Mouse (Mus musculus) hindbrain, embryonic 14.5 days (tissue): ENCODE data around the gene Pde6d. TPM values are rescaled to one million over a fixed set of nuclear protein-coding genes. Genes with fewer than 3 reads are reported as not detected.

Experiments
- ATAC-seq: fragments of 200-750 bp; cut with Nextera tagmentation; 2 replicates; pipeline ENCODE4 v1.8.0; 2017; ENCODE audit warnings: moderate number of reproducible peaks, mild to moderate bottlenecking, moderate TSS enrichment, moderate library complexity; ENCODE audit not compliant: low FRiP score
- DNase-seq: peaks from one replicate; pipeline ENCODE4 v3.0.0-alpha.2; 2015; ENCODE audit warnings: low spot score
- H3K27ac ChIP-seq: fragments of 300-500 bp; sonication (generic); 2 replicates; pipeline ENCODE4 v1.5.1; 2014; ENCODE audit warnings: mild to moderate bottlenecking, moderate library complexity
- H3K27me3 ChIP-seq: fragments of 300-500 bp; sonication (generic); 2 replicates; pipeline ENCODE4 v1.6.1; 2014; ENCODE audit warnings: mild to moderate bottlenecking, low read length, mixed read lengths; ENCODE audit not compliant: control insufficient read depth, insufficient read depth
- H3K36me3 ChIP-seq: fragments of 300-500 bp; sonication (generic); replicated peaks from 2 replicates; pipeline ENCODE4 v1.6.1; 2014; ENCODE audit not compliant: control insufficient read depth, insufficient read depth
- H3K4me1 ChIP-seq: fragments of 300-500 bp; sonication (generic); replicated peaks from 2 replicates; pipeline ENCODE4 v1.6.1; 2014; ENCODE audit warnings: antibody characterized with exemption, low read length, mixed read lengths; ENCODE audit not compliant: control insufficient read depth, insufficient read depth
- H3K4me2 ChIP-seq: fragments of 300-500 bp; sonication (generic); replicated peaks from 2 replicates; pipeline ENCODE4 v1.6.1; 2014; ENCODE audit warnings: mild to moderate bottlenecking, moderate library complexity
- H3K4me3 ChIP-seq: fragments of 300-500 bp; sonication (generic); replicated peaks from 2 replicates; pipeline ENCODE4 v1.5.1; 2014; ENCODE audit warnings: mild to moderate bottlenecking, low read length
- H3K9ac ChIP-seq: fragments of 300-500 bp; sonication (generic); 2 replicates; pipeline ENCODE4 v1.6.1; 2014
- H3K9me3 ChIP-seq: fragments of 300-500 bp; sonication (generic); 2 replicates; pipeline ENCODE4 v1.6.1; 2016; ENCODE audit warnings: low read length; ENCODE audit not compliant: control insufficient read depth
- WGBS: fragments of 180-500 bp; shearing (Covaris S2); extraction: QIAGEN DNeasy Blood & Tissue Kit; methylation state at CpG from one replicate; pipeline ENCODE4 v1.1.7; 2014; 5-methylcytosine and 5-hydroxymethylcytosine counted together
- polyA plus RNA-seq: library from polyadenylated mRNA; unstranded; fragments of >200 nt; fragmentation: Nextera tagmentation; extraction: Ambion mirVana; gene quantifications from 2 replicates; pipeline ENCODE4 v1.2.1, GENCODE M21; 2014

Pde6d gene
- polyA plus RNA-seq, 1 experiment from 2014 or later: 96.6 TPM

DNA sequence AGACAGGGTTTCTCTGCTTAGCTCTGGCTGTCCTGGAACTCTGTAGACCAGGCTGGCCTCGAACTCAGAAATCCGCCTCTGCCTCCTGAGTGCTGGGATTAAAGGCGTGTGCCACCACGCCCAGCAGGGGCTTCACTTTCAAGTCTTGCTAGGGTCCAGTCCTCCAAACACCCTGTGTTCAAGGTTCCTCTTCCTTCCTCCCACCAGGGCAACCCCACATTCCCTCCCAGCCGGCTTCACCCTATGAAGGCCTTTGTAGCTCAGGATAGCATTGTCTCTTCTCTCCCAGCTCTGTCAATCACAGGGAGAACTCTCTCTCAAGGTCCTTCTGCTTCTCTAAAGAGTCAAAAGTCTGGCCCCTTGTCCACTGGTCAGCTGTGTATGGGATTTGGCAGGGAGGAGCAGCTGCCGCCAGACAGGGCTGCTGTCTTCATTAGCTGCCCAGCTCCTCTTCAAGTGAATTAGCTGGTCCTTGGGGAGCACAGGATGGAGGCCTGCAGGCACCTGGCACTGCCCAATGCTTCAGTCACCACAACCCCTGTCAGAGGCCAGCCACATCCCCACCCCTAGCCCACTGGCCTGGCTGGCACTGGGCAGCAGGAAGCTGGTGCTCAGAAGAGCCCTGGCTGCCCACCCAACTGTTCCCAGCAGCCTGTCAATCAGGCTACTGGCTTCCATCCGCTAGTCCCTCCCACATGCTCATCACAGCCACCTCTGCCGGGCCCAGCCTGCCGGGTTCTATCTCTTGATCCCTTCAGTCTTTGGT is 71.6 kb downstream of the Pde6d start:
- WGBS: 34% methylated on average over 9 of the region's 9 CpGs

DNA sequence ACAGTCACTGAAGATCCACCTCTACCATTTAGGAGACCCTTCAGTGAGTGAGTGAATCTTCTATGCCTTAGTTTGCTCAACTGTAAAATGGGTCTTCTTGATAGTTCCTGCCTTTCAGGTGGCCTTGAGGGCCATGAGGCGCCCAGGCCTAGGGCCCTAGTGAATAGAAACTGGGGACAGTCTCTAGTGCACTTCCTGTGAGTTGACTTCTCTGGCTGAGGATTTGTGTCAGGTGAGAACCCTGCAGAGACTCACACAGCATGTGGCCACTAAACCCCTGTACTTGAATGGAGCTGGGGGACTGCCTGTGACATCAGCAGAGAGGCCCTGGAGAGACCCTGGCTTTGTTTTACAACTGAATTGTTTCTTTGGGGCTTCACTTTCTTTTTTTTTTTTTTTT is 72.2 kb downstream of the Pde6d start:
- H3K9ac ChIP-seq: no peak overlapping the region
- ATAC-seq (no peak), DNase-seq (no peak)
- peaks cover 18% of the 10 kb centered on the region for H3K4me1 ChIP-seq
- H3K27me3 ChIP-seq: no peaks in the 10 kb centered on the region
- H3K4me3 ChIP-seq: no peak overlapping the region
- H3K36me3 ChIP-seq: no peaks in the 10 kb centered on the region
- H3K27ac ChIP-seq: no peak overlapping the region
- WGBS: 90% methylated on average over 1 of the region's 1 CpGs
- no peak overlapping the region for H3K4me2 ChIP-seq
- no peaks in the 10 kb centered on the region for H3K9me3 ChIP-seq

More for the DNA sequence above, 71.6 kb downstream of the Pde6d start:
- Histone ChIP-seq H3K27ac (0 out of 2 replicates have a peak overlapping the region, but pooled peaks have one; percentile 2), H3K4me3 (no peak overlapping the region), H3K9me3 (no peaks in the 10 kb centered on the region), H3K4me1 (peaks cover 13% of the 10 kb centered on the region), H3K27me3 (no peaks in the 10 kb centered on the region), H3K4me2 (no peak overlapping the region), H3K9ac (no peak overlapping the region; the same call in 1 of the 2 replicates), H3K36me3 (no peaks in the 10 kb centered on the region)
- ATAC-seq (peak; percentile 38; the same call in 1 of the 2 replicates), DNase-seq (no peak)

DNA sequence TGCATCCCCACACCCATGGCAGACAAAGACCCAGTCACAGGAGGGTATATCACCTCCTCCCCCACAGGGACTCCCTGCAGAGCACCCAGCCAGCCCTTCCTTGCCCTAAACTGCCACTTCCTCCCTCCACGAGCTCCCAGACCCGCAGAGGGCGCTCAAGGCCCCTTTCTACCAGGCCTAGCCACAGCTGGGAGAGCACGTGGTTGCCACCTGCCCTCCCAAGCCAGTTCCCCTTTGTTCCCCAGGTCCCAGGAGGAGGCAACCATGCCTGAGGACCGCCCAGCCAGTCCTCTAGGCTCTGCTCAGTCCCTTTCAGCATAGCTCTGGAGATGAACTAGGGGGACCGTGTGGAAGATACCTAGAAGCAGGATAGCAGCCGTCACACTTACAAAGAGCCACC is 73.0 kb downstream of the Pde6d start:
- WGBS: 3% methylated on average over 7 of the region's 7 CpGs
- H3K27me3 ChIP-seq: no peaks in the 10 kb centered on the region

DNA sequence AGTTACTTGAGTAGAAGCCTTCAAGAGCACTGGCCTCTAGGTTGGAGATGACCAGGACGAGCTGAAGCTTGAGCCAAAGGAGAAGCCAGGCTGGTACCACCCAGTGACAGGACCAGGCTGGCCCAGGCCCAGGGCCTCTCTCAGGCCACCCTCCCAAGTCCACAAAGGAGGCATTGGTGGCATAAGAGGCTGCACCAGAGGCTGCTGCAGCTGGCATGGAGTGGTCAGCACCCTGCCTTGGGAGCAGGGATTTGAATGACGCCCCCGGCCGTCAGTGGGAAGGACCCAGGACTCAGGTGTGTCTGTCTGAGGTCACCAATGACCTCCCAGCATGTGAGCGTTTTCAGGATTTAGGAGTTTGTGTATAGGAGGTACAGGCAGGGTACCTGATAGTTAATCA is 74.6 kb downstream of the Pde6d start:
- ATAC-seq: no peak
- H3K9ac ChIP-seq: no peak overlapping the region

More for the DNA sequence above, 73.0 kb downstream of the Pde6d start:
- no peaks in the 10 kb centered on the region for H3K9me3 ChIP-seq
- H3K36me3 ChIP-seq: no peaks in the 10 kb centered on the region
- peaks cover 27% of the 10 kb centered on the region for H3K4me1 ChIP-seq
- no peak for ATAC-seq
- H3K9ac ChIP-seq: no peak overlapping the region
- H3K27ac ChIP-seq: no peak overlapping the region
- no peak overlapping the region for H3K4me3 ChIP-seq
- DNase-seq: no peak
- no peak overlapping the region for H3K4me2 ChIP-seq

DNA sequence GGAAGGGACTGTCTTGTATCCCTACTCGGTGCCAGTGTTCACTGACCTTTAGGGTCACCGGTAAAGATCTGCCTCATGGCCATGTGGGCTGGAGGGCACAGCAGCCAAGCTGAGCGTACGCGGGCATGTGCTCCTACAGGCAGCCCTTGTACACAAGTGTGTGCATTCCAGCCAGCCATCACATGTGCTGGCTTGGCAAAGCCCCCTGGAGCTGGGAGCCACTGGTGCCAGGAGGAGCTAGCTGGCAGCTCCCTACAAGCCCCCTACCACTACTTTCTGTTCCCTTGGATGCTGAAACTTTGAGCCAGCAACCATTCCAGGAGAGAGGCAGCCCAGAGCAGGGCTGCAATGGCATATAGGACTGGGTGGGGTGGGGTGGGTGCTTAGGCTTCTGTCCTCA is 76.0 kb downstream of the Pde6d start:
- H3K9ac ChIP-seq: no peak overlapping the region
- H3K9me3 ChIP-seq: no peaks in the 10 kb centered on the region
- peaks cover 42% of the 10 kb centered on the region for H3K4me1 ChIP-seq
- ATAC-seq (no peak), DNase-seq (no peak)
- WGBS: 76% methylated on average over 5 of the region's 5 CpGs
- peak overlapping the region; percentile 60; the same call in 1 of the 2 replicates for H3K27ac ChIP-seq
- H3K27me3 ChIP-seq: no peaks in the 10 kb centered on the region
- no peak overlapping the region for H3K4me2 ChIP-seq
- H3K4me3 ChIP-seq: no peak overlapping the region
- H3K36me3 ChIP-seq: no peaks in the 10 kb centered on the region

More for the DNA sequence above, 74.6 kb downstream of the Pde6d start:
- H3K4me3 ChIP-seq: no peak overlapping the region
- WGBS: 93% methylated on average over 5 of the region's 5 CpGs
- H3K4me2 ChIP-seq: no peak overlapping the region
- no peaks in the 10 kb centered on the region for H3K9me3 ChIP-seq
- no peaks in the 10 kb centered on the region for H3K36me3 ChIP-seq
- no peak overlapping the region for H3K27ac ChIP-seq
- H3K27me3 ChIP-seq: no peaks in the 10 kb centered on the region
- DNase-seq: no peak
- peaks cover 35% of the 10 kb centered on the region for H3K4me1 ChIP-seq

DNA sequence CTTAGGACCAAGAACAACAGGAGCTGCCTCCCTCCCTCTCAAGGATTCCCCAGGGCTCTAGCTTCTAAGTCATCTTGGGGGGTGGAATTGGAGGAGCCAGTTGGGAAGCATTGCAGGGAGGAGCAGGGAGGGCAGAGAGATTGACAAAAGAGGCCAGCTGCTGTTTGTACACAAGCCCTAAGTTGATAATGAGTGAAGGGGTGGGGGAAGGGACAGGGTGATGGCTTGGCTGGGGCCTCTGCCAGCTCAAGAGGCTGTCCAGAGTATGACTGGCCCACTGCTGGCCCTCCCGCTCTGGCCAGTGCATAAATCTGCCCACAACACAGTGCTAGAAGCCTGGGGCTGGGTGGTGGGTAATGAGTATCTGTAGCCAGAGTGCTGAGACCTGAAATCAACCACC is 77.0 kb downstream of the Pde6d start:
- Histone ChIP-seq H3K4me3 (no peak overlapping the region), H3K9ac (peak overlapping the region; percentile 82), H3K4me2 (peak overlapping the region; percentile 68), H3K27ac (peak overlapping the region; percentile 97), H3K9me3 (no peaks in the 10 kb centered on the region), H3K27me3 (no peaks in the 10 kb centered on the region), H3K4me1 (peaks cover 39% of the 10 kb centered on the region), H3K36me3 (no peaks in the 10 kb centered on the region)
- ATAC-seq (no peak), DNase-seq (no peak)
- 39% methylated on average over 1 of the region's 1 CpGs for WGBS

DNA sequence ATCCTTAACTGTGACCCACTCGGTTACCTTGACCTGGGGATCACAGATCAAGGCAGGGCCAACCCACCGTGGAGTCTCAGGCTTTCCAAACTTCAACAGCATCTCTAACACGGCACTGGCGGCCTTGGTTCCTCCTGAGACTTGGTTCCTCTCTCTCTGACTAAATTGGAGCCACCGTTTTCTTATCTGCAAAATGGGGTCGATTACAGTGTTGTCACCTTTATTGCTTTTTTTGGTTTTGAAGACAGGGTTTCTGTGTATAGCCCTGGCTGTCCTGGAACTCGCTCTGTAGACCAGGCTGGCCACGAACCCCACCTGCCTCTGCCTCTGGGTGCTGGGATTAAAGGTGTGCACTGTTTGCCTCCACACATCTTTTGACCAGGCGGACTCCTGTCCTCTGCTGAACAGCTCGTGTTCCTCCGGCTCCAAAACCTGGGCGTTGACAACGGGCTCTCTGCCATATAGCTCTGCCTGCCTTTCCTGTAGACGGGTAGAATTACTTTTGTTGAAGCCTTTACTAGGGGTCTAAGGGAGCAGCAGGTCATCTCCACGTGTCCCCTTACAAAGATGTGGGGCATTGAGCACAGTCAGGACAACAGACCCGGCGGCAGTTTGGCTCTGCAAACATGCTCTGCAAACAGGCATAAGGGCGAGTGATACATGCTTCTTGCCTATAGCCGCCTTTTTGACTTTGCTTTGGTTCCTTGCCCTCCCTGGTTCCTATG is 77.6 kb downstream of the Pde6d start:
- ATAC-seq: no peak
- peaks cover 39% of the 10 kb centered on the region for H3K4me1 ChIP-seq
- WGBS: 17% methylated on average over 19 of the region's 19 CpGs

DNA sequence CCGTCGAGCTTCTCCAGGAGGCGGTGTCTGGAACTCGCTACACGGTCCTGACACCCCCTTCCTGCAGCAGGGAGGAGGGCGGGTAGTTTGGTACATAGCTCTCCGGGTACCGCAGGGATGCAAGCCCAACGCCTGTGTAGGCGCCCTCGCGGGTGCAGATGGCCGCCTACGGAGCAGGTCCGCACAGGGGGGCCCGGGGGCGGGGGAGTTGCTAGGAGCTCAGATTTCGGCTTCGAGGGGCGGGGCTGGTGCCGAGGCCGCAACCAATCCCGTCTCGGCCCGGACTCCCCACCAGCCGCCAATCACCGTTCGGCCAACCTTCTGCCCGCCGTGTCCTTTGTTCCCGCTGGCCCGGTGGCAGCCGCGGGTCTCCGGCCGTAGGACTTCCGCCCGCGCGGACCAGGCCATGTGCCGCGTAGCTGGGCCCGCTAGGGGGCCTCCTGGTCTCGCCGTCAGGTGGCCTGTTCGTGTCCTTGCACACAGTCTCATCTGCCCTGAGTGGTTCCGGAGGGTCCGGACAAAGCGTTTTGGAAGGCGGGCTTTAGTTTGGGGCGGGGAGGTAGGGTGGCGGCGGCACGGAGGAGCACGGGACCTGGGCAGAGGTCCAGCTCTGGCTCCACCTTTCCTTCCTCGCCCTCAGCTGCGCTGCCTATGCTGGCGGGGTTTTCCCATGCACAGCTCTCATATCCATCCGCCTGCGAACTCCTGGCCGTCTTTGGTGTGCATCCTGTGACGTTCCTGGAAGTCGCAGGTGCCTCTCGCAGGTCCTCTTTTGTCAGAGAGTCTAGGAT is 78.3 kb downstream of the Pde6d start:
- H3K4me3 ChIP-seq: peak overlapping the region; percentile 45
- H3K27me3 ChIP-seq: no peaks in the 10 kb centered on the region
- H3K36me3 ChIP-seq: no peaks in the 10 kb centered on the region
- H3K27ac ChIP-seq: peak overlapping the region; percentile 97
- ATAC-seq: peak; percentile 91
- DNase-seq: peak; percentile 89
- no peaks in the 10 kb centered on the region for H3K9me3 ChIP-seq
- peaks cover 39% of the 10 kb centered on the region for H3K4me1 ChIP-seq
- H3K9ac ChIP-seq: peak overlapping the region; percentile 82
- WGBS: under 1% methylated on average over 64 of the region's 64 CpGs
- H3K4me2 ChIP-seq: peak overlapping the region; percentile 68

More for the DNA sequence above, 77.6 kb downstream of the Pde6d start:
- Histone ChIP-seq H3K9ac (peak overlapping the region; percentile 82), H3K36me3 (no peaks in the 10 kb centered on the region), H3K9me3 (no peaks in the 10 kb centered on the region), H3K27me3 (no peaks in the 10 kb centered on the region), H3K4me3 (peak overlapping the region; percentile 45), H3K27ac (peak overlapping the region; percentile 97), H3K4me2 (peak overlapping the region; percentile 68)
- DNase-seq: no peak
